9 mouse cellular contexts compared by ENCODE assay signal in the genomic region with DNA sequence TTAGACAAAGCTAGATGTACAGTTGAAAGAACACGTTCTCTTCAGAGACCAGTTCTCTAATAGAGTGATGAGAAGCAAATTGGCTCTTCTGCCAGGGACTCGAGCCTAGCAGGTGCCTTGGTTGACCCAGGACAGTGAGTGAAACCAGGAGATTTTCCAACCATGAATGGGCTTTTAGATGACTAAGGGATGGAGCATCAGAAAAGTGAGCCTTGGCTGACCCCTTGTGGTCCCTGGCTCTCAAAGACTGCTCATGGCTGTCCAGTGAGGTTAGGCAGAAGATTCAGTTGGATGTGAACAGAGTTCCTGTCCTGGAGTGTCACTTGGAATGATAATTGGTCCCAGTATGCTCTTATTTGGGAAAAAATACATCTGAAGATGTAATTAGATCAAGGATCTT.
DNase-seq lines count a peak whose midpoint lies in the region; ATAC-seq and TF ChIP-seq lines count a peak whose summit lies in the region.
"Had no signal": no experiment of that assay in that cellular context is flagged by ENCODE, and none has a peak within 500 bp of the region (broad histone marks: within the 10 kb centered on the region; RNA-seq: fewer than 3 reads in every experiment).

No protein-coding gene starts in this region.

- WGBS in liver, embryonic 14.5 days (ENCODE audit: insufficient replicate concordance) = 12% methylated on average over 2 of the region's 2 CpGs
- WGBS in small intestine, adult 2 months = 35% methylated on average over 2 of the region's 2 CpGs

- no peak overlapping the region for H3K9ac ChIP-seq in liver, embryonic 14.5 days (replicated peaks)
- H3K9ac ChIP-seq: neural tube, embryonic 12.5 days had no signal

- no peak for TF ChIP-seq EP300 in liver, embryonic 14.5 days (IDR thresholded peaks at IDR 0.05; ENCODE audit: low read depth)

- no peak overlapping the region for H3K4me3 ChIP-seq in liver, embryonic 14.5 days (ENCODE audit: insufficient read depth in 1 of 2, low read depth in 2 of 2, low read length in 2 of 2)
- H3K4me3 ChIP-seq in small intestine, adult 2 months (ENCODE audit: low read depth, low read length) = no peak overlapping the region
- H3K4me3 ChIP-seq: neural tube, embryonic 12.5 days had no signal

- no peaks in the 10 kb centered on the region for H3K4me1 ChIP-seq in liver, embryonic 14.5 days (replicated peaks; ENCODE audit: control insufficient read depth in 2 of 2, insufficient read depth in 2 of 2, low read length in 1 of 2)
- H3K4me1 ChIP-seq in small intestine, adult 2 months (ENCODE audit: control insufficient read depth, insufficient read depth, insufficient read length, low read length) = no peaks in the 10 kb centered on the region
- H3K4me1 ChIP-seq: neural tube, embryonic 12.5 days had no signal

- DNase-seq in thymus, postnatal 4 days = peak; percentile 21
- DNase-seq in thymus, postnatal 0 days (ENCODE audit: low spot score) = no peak
- peak; percentile 75 for DNase-seq in brain, embryonic 14.5 days (ENCODE audit: low read depth)
- peak; percentile 6 for DNase-seq in forelimb bud, embryonic 11.5 days (ENCODE audit: low read depth, low spot score)
- peak; percentile 65 for DNase-seq in kidney, adult 9 months
- no peak for DNase-seq in liver, embryonic 14.5 days (ENCODE audit: low read depth in 3 of 3, low spot score in 3 of 3)
- no peak for DNase-seq in urinary bladder, postnatal 10 days (ENCODE audit: low spot score)

- no peak overlapping the region for H3K27ac ChIP-seq in liver, embryonic 14.5 days
- no peak overlapping the region for H3K27ac ChIP-seq in small intestine, adult 2 months (ENCODE audit: insufficient read depth, low read depth, low read length)
- H3K27ac ChIP-seq: neural tube, embryonic 12.5 days had no signal

- H3K36me3 ChIP-seq in liver, embryonic 14.5 days (replicated peaks; ENCODE audit: control insufficient read depth, insufficient read depth, low read depth) = no peaks in the 10 kb centered on the region
- H3K36me3 ChIP-seq in small intestine, adult 2 months (ENCODE audit: control insufficient read depth, insufficient read depth, low read length) = no peaks in the 10 kb centered on the region
- H3K36me3 ChIP-seq: neural tube, embryonic 12.5 days had no signal

- TF ChIP-seq CTCF in brain, embryonic 14.5 days (IDR thresholded peaks at IDR 0.05; ENCODE audit: borderline replicate concordance, extremely low read depth, insufficient read depth, insufficient read length) = peak; percentile 74
- TF ChIP-seq CTCF in liver, embryonic 14.5 days (IDR thresholded peaks at IDR 0.05; ENCODE audit: low read depth) = peak; percentile 29; the same call in 1 of the 2 replicates
- TF ChIP-seq CTCF in small intestine, adult 2 months (IDR thresholded peaks at IDR 0.05; ENCODE audit: extremely low read depth, insufficient read length, insufficient replicate concordance, low read depth, low read length) = peak; percentile 28; the same call in 1 of the 2 replicates

- no peak for ATAC-seq in liver, embryonic 14.5 days (ENCODE audit: insufficient read depth)

- no peaks in the 10 kb centered on the region for H3K27me3 ChIP-seq in liver, embryonic 14.5 days (ENCODE audit: control insufficient read depth, insufficient read depth, low read length)
- H3K27me3 ChIP-seq in small intestine, adult 2 months (ENCODE audit: control insufficient read depth, insufficient read depth, low read length) = no peaks in the 10 kb centered on the region
- H3K27me3 ChIP-seq: neural tube, embryonic 12.5 days had no signal

- no peaks in the 10 kb centered on the region for H3K9me3 ChIP-seq in liver, embryonic 14.5 days (ENCODE audit: control insufficient read depth, low read length)
- H3K9me3 ChIP-seq: neural tube, embryonic 12.5 days had no signal

- H3K4me2 ChIP-seq in liver, embryonic 14.5 days (ENCODE audit: low read depth) = no peak overlapping the region
- H3K4me2 ChIP-seq: neural tube, embryonic 12.5 days had no signal

- no peak for TF ChIP-seq POLR2A in brain, embryonic 14.5 days (IDR thresholded peaks at IDR 0.05; ENCODE audit: borderline replicate concordance, extremely low read depth, insufficient read depth, insufficient read length, poor library complexity, severe bottlenecking)
- TF ChIP-seq POLR2A in small intestine, adult 2 months (IDR thresholded peaks at IDR 0.05; ENCODE audit: low read depth, low read length) = no peak

Comparison
In these comparisons a context has a peak if more than half of its experiments do, and no peak if none do; other contexts are left out.
1. DNase-seq: peak in thymus, postnatal 4 days (single experiment), brain, embryonic 14.5 days (single experiment), forelimb bud, embryonic 11.5 days (single experiment) and kidney, adult 9 months (single experiment); none in thymus, postnatal 0 days (single experiment), liver, embryonic 14.5 days (0 of 3) and urinary bladder, postnatal 10 days (single experiment).
2. Peak in every context shown above with its lines, with median percentiles within 50 percentile points of each other: CTCF ChIP-seq.